Mouse (Mus musculus) liver, adult 2 months (tissue): ENCODE data around the gene Ocrl.

ENCODE experiments used
- CTCF ChIP-seq: fragments of 200-500 bp; IDR thresholded peaks from 2 replicates; pipeline ENCODE4 v1.5.1; 2011; ENCODE audit warnings: low read depth, low read length, control low read depth
- POLR2A ChIP-seq: fragments of 200-500 bp; IDR thresholded peaks from 2 replicates; pipeline ENCODE4 v1.6.1; 2011; ENCODE audit warnings: low read length, control low read depth; ENCODE audit not compliant: insufficient read depth; ENCODE audit errors: extremely low read depth

DNA sequence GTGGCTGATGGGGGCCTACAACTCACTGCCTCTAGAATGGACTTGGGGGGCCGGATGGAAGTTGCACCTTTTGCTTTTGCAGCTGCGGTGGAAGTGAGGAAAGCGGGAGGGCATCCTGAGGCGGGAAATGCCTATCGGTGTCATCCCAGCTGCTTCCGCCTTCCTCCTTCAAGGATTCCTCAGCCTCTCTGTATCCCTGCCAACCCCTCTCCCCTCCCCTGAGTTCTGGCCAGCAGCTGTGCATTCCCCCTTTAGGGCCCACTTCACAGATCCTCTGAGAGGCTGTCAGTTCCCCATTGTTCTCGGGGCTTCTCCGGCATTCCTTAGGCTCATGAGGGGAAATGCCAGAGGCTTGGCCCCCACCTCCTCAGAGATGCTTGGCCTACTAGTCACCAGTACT lies 93.9 kb downstream of the Ocrl start:
- TF ChIP-seq POLR2A (no peak), CTCF (no peak)
